Mouse (Mus musculus): Measurements from ENCODE around the gene Evl.
"Not testable (repeated sequence)": the region's sequence is repeated elsewhere in the genome, so short reads cannot be mapped to it uniquely, and the experiment has no call there.

The Evl gene

GRCm38 (mm10) chr12:108554120-108554841 lies at the start of gene Evl:
TSS of gene Evl (plus strand) at chr12:108554720.
- in situ Hi-C loops (cut with MboI, MseI) = no loop called here

- in situ Hi-C loops (cut with MboI, MseI) = no loop called here
These were observed 48.7 kb upstream of the Evl start for GRCm38 (mm10) chr12:108505846-108506245.

GRCm38 (mm10) chr12:108507046-108507445 lies 47.5 kb upstream of the Evl start:
- in situ Hi-C loops (cut with MboI, MseI) = not testable (repeated sequence)

GRCm38 (mm10) chr12:108510571-108510970 lies 43.9 kb upstream of the Evl start:
- in situ Hi-C loops (cut with MboI, MseI) = no loop called here

GRCm38 (mm10) chr12:108511009-108511408 lies 43.5 kb upstream of the Evl start:
- in situ Hi-C loops (cut with MboI, MseI) = no loop called here

GRCm38 (mm10) chr12:108515464-108515863 lies 39.1 kb upstream of the Evl start:
- in situ Hi-C loops (cut with MboI, MseI) = no loop called here

GRCm38 (mm10) chr12:108519374-108519773 lies 35.1 kb upstream of the Evl start:
- in situ Hi-C loops (cut with MboI, MseI) = no loop called here

GRCm38 (mm10) chr12:108529214-108529613 lies 25.3 kb upstream of the Evl start:
- in situ Hi-C loops (cut with MboI, MseI) = no loop called here

GRCm38 (mm10) chr12:108534484-108534883 lies 20.0 kb upstream of the Evl start:
- in situ Hi-C loops (cut with MboI, MseI) = no loop called here

- in situ Hi-C loops (cut with MboI, MseI) = no loop called here
These were observed 18.1 kb upstream of the Evl start for GRCm38 (mm10) chr12:108536461-108536860.

- in situ Hi-C loops (cut with MboI, MseI) = no loop called here
These were observed 13.4 kb upstream of the Evl start for GRCm38 (mm10) chr12:108541088-108541487.

- in situ Hi-C loops (cut with MboI, MseI) = no loop called here
These were observed 7.9 kb upstream of the Evl start for GRCm38 (mm10) chr12:108546508-108547153.

- in situ Hi-C loops (cut with MboI, MseI) = no loop called here
These were observed 7.2 kb upstream of the Evl start for GRCm38 (mm10) chr12:108547251-108547875.

- in situ Hi-C loops (cut with MboI, MseI) = no loop called here
These were observed 2.8 kb upstream of the Evl start for GRCm38 (mm10) chr12:108551731-108552130.

- in situ Hi-C loops (cut with MboI, MseI) = no loop called here
These were observed 1.4 kb upstream of the Evl start for GRCm38 (mm10) chr12:108553079-108553478.

GRCm38 (mm10) chr12:108554861-108555556 lies 489 bp downstream of the Evl start:
- in situ Hi-C loops (cut with MboI, MseI) = no loop called here

GRCm38 (mm10) chr12:108558194-108558593 lies 3.7 kb downstream of the Evl start:
- in situ Hi-C loops (cut with MboI, MseI) = no loop called here

- in situ Hi-C loops (cut with MboI, MseI) = no loop called here
These were observed 8.7 kb downstream of the Evl start for GRCm38 (mm10) chr12:108563238-108563637.

GRCm38 (mm10) chr12:108564910-108565506 lies 10.5 kb downstream of the Evl start:
- in situ Hi-C loops (cut with MboI, MseI) = no loop called here

GRCm38 (mm10) chr12:108579156-108579871 lies 24.8 kb downstream of the Evl start:
- in situ Hi-C loops (cut with MboI, MseI) = no loop called here

GRCm38 (mm10) chr12:108583775-108584174 lies 29.3 kb downstream of the Evl start:
- in situ Hi-C loops (cut with MboI, MseI) = loop anchor here (10.0 kb wide), 1 partner anchor 1251 kb away; no protein-coding TSS in a partner anchor

All from regulatory T cell (primary cell).